Mouse (Mus musculus): ENCODE results near the gene Hs6st3.

GRCm38 (mm10) chr14:119266334-119266733 is 128.2 kb downstream of the Hs6st3 start:
- TF ChIP-seq CTCF (IDR thresholded peaks at IDR 0.05; ENCODE audit: low read depth): no peak
- TF ChIP-seq EP300 (IDR thresholded peaks at IDR 0.05; ENCODE audit: low read depth): no peak

Data from liver, embryonic 14.5 days (tissue).